Mouse (Mus musculus): ENCODE results near the gene Slc8b1. TPM values are rescaled to one million over a fixed set of nuclear protein-coding genes. Genes with fewer than 3 reads are reported as not detected.

Gene Slc8b1
- total and polyA plus RNA-seq, 3 experiments = 3.2 to 5.8 (median 5.1) TPM

- dilution Hi-C loops (cut with MboI; ENCODE audit: extremely low pct_ligation_motif_present, extremely low pct_unique_long_range_greater_than_20kb, low sequenced_read_pairs) = no loop called here
- H3K4me1 ChIP-seq (ENCODE audit: control insufficient read depth in 1 of 2, insufficient read depth in 2 of 2) = peaks cover 4 to 28% of the 10 kb centered on the region in 2 experiments; a peak in 3 of 4 replicates
Observed at GRCm38 (mm10) chr5:120568964-120569363, 58.0 kb downstream of the Slc8b1 start.

GRCm38 (mm10) chr5:120569791-120570190 lies 58.8 kb downstream of the Slc8b1 start:
- no peak overlapping the region for H3K9ac ChIP-seq (ENCODE audit: insufficient read depth, low read depth)
- dilution Hi-C loops (cut with MboI; ENCODE audit: extremely low pct_ligation_motif_present, extremely low pct_unique_long_range_greater_than_20kb, low sequenced_read_pairs) (no loop called here), in situ Hi-C loops (cut with MboI; ENCODE audit: low pct_ligation_motif_present, low pct_unique_long_range_greater_than_20kb, low sequenced_read_pairs) (no loop called here)
- no peaks in the 10 kb centered on the region for H3K36me3 ChIP-seq (replicated peaks in 1 of 2; ENCODE audit: control insufficient read depth in 1 of 2, insufficient read depth in 1 of 2, low read length in 1 of 2)
- no peak for DNase-seq (ENCODE audit: extremely low read depth)
- no peaks in the 10 kb centered on the region for H3K79me2 ChIP-seq (replicated peaks; ENCODE audit: control insufficient read depth, extremely low read depth, insufficient read depth, poor library complexity, severe bottlenecking)
- no peak for TF ChIP-seq GABPA (IDR thresholded peaks at IDR 0.05; ENCODE audit: insufficient replicate concordance, low read depth, low read length)
- no peak for TF ChIP-seq SIN3A (IDR thresholded peaks at IDR 0.05; ENCODE audit: low read length)
- no peak for TF ChIP-seq SMC3 (IDR thresholded peaks at IDR 0.05; ENCODE audit: low read depth, low read length)
- TF ChIP-seq MEF2A (IDR thresholded peaks at IDR 0.05; ENCODE audit: borderline replicate concordance, low read depth, low read length) = no peak
- no peak for TF ChIP-seq EP300 (IDR thresholded peaks at IDR 0.05; ENCODE audit: low read length)
- no peak for TF ChIP-seq ZKSCAN1 (IDR thresholded peaks at IDR 0.05; ENCODE audit: borderline replicate concordance, low read depth, low read length)
- TF ChIP-seq MYC (IDR thresholded peaks at IDR 0.05; ENCODE audit: low read depth, low read length) = no peak
- TF ChIP-seq USF1 (IDR thresholded peaks at IDR 0.05; ENCODE audit: low read depth, low read length) = no peak
- TF ChIP-seq JUN (IDR thresholded peaks at IDR 0.05; ENCODE audit: insufficient read depth, low read depth, low read length) = no peak
- TF ChIP-seq MAX (IDR thresholded peaks at IDR 0.05; ENCODE audit: low read length) = no peak
- TF ChIP-seq NELFE (IDR thresholded peaks at IDR 0.05; ENCODE audit: low read depth, low read length) = no peak
- TF ChIP-seq TBP (conservative IDR thresholded peaks at IDR 0.05; ENCODE audit: low read depth, low read length) = no peak
- no peak for TF ChIP-seq POLR2A (IDR thresholded peaks at IDR 0.05; ENCODE audit: low read depth, low read length)
- TF ChIP-seq NRF1 (IDR thresholded peaks at IDR 0.05; ENCODE audit: low read depth, low read length) = no peak
- H3K27ac ChIP-seq (ENCODE audit: insufficient read depth, low read depth) = no peak overlapping the region
- H3K4me1 ChIP-seq (ENCODE audit: control insufficient read depth in 1 of 2, insufficient read depth in 2 of 2) = peaks cover 4 to 28% of the 10 kb centered on the region in 2 experiments; a peak in 3 of 4 replicates
- H3K4me3 ChIP-seq (replicated peaks in 1 of 3; ENCODE audit: low read depth in 2 of 3, low read length in 2 of 3, poor library complexity in 1 of 3) = no peak overlapping the region
- H3K9me3 ChIP-seq (replicated peaks; ENCODE audit: low read length) = no peaks in the 10 kb centered on the region
- H3K4me2 ChIP-seq (ENCODE audit: insufficient read depth, low read depth, poor library complexity, severe bottlenecking) = no peak overlapping the region
- no peaks in the 10 kb centered on the region for H3K27me3 ChIP-seq (replicated peaks)

More at GRCm38 (mm10) chr5:120568964-120569363, 58.0 kb downstream of the Slc8b1 start:
- H3K36me3 ChIP-seq (replicated peaks in 1 of 2; ENCODE audit: control insufficient read depth in 1 of 2, insufficient read depth in 1 of 2, low read length in 1 of 2) = no peaks in the 10 kb centered on the region
- in situ Hi-C loops (cut with MboI; ENCODE audit: low pct_ligation_motif_present, low pct_unique_long_range_greater_than_20kb, low sequenced_read_pairs) = no loop called here
- TF ChIP-seq ZC3H11A (IDR thresholded peaks at IDR 0.05; ENCODE audit: low read depth, low read length) (no peak), RAD21 (IDR thresholded peaks at IDR 0.05; ENCODE audit: low read depth, low read length) (no peak), PAX5 (IDR thresholded peaks at IDR 0.05; ENCODE audit: low read length) (no peak), UBTF (IDR thresholded peaks at IDR 0.05; ENCODE audit: low read depth, low read length) (no peak), BHLHE40 (IDR thresholded peaks at IDR 0.05; ENCODE audit: low read depth, low read length) (no peak), ZMIZ1 (IDR thresholded peaks at IDR 0.05; ENCODE audit: low read depth, low read length) (no peak), JUN (IDR thresholded peaks at IDR 0.05; ENCODE audit: insufficient read depth, low read depth, low read length) (no peak), MAZ (IDR thresholded peaks at IDR 0.05; ENCODE audit: low read depth, low read length) (no peak), E2F4 (IDR thresholded peaks at IDR 0.05; ENCODE audit: insufficient replicate concordance, low read depth, low read length) (no peak), USF1 (IDR thresholded peaks at IDR 0.05; ENCODE audit: low read depth, low read length) (no peak), MYC (IDR thresholded peaks at IDR 0.05; ENCODE audit: low read depth, low read length) (no peak)
- no peak overlapping the region for H3K27ac ChIP-seq (ENCODE audit: insufficient read depth, low read depth)
- no peak overlapping the region for H3K4me3 ChIP-seq (replicated peaks in 1 of 3; ENCODE audit: low read depth in 2 of 3, low read length in 2 of 3, poor library complexity in 1 of 3)
- no peaks in the 10 kb centered on the region for H3K9me3 ChIP-seq (replicated peaks; ENCODE audit: low read length)
- no peak overlapping the region for H3K4me2 ChIP-seq (ENCODE audit: insufficient read depth, low read depth, poor library complexity, severe bottlenecking)
- no peak for DNase-seq (ENCODE audit: extremely low read depth)
- no peaks in the 10 kb centered on the region for H3K79me2 ChIP-seq (replicated peaks; ENCODE audit: control insufficient read depth, extremely low read depth, insufficient read depth, poor library complexity, severe bottlenecking)
- H3K27me3 ChIP-seq (replicated peaks) = no peaks in the 10 kb centered on the region
- H3K9ac ChIP-seq (ENCODE audit: insufficient read depth, low read depth) = no peak overlapping the region
